Mouse (Mus musculus): ENCODE measurements around the gene Fgr.

Fgr gene

DNA sequence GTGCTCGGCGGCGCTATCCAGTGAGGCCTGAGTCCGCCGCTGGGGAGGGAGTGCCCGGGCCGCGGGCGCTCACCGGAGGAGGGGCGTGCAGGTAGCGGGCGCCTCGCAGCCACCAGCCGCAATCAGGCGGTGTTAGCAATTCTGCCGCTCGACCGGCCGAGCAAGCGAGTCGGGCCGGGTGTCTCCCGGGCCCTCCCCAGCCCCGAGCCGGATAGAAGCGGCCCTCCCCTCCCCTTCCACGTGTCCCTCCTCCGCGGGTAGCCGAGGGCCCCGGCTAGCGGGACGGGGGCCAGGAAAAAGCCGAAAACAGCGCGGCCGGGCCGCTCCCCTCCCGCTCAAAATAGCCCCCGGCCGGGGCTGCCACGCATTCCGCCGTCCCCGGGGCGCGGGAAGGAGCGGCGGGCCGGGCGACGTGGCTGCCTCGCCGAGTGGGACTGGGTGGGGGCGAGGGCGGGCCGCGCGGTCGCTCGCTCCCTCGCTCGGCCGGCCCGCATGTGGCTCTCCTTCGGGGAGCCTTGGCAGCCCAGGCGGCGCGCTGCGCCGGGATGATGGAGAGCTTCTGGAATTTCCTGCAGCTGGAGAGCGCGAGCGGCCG is 64.7 kb downstream of the Fgr start:
- no peak for DNase-seq (ENCODE audit: low spot score)

DNA sequence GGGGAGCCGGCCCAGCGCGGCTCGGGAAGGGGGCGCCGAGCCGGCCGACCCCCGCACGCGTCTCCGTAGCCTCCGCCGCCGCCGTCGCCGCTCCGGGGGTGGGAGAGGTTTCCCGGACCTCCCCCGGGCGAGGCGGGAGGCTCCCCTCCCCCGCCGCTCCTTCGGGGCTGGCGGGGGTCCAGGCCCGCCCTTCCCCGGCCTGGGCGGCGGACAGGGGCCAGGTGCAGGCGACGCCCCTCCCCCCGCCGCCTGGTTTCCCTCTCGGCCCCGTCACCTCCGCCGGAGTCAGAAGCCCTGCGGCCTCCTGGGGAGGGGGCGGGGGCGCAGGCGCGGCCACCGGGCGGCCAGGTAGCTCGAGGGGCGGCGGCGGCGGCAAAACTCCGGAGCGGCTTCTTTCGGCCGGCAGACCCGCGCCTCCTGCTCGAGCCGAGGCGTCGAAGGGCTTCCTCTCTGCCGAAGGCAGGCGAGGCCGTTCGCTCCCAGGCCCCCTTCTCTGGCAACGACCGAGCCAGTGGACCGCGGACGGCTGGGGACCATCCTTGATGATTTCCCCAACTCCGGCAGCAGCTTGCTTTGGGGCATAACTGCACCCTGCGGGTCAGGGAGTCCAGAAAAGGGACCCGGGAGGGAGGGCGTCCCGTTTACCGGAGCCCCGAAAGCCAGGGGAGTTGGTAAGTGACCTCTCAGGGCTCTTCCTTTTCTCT is 65.4 kb downstream of the Fgr start:
- no peak for DNase-seq (ENCODE audit: low spot score)

DNA sequence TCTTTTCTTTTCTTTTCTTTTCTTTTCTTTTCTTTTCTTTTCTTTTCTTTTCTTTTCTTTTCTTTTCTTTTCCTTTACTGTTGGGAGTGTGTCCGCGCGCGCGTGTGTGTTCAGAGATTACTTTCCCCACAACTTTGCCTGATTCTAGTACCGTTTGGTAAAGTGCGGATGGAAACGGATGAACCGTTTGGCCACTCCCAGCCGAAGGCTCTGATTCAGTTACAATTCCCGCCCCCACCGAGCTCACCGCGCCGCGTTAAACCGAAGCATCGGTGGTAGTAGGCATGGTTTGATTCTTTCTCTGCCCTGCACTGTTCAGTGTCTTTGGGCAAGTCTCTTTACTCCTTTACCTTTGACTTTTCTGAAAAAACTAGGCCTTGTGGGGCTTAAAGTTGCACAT is 65.9 kb downstream of the Fgr start:
- DNase-seq (ENCODE audit: low spot score): no peak

DNA sequence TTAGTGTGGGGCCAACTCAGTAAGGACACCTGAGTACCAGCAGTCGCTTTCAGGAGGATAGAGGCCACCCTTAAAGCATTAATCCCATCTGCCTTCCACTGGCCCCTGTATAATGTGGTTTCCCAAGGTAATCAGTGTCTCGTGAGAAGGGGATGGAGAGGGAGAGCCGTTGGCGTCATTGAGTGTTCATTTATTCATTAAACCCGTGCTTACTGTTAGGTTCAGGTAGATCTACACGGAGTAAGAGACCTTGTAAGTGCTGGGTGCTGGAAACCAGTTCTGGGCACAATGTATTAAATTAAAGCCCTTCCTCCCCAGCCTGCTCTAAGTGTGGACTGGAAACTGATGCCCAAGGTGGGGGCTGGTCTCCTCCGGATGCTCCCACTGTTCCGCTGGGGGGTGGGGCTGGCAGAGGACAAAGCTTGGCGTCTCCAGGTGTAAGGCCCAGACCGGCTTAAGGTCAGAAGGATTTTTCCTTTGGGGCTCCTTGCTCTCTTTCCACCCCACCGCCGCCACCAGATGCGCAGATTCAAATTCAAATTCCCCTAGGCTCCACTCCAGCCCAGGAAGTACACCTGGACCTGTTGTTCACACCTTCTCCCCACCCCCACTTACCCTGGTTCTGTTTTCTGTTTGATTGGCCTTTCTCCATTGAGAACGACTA is 66.5 kb downstream of the Fgr start:
- DNase-seq (ENCODE audit: low spot score): no peak

DNA sequence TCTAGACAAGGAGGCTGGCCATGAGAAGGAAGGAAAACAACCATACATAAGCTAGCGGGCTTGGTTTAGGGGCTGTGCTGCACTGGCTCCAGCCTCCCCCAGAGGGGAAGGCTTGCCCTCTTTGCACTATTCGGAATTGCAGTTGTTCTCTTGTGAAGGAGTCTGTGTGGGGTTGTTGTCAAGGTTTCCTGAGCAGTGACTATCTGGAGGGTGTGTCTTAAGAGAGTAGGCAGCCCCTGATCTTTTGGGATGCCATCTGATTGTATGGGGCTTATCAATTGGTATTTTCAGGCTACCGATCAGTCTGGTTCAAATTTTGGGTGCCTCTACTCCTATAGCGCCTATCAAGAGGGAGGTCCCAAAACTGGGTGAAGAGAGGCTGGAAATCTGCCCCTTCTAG is 68.3 kb downstream of the Fgr start:
- DNase-seq (ENCODE audit: low spot score): no peak

DNA sequence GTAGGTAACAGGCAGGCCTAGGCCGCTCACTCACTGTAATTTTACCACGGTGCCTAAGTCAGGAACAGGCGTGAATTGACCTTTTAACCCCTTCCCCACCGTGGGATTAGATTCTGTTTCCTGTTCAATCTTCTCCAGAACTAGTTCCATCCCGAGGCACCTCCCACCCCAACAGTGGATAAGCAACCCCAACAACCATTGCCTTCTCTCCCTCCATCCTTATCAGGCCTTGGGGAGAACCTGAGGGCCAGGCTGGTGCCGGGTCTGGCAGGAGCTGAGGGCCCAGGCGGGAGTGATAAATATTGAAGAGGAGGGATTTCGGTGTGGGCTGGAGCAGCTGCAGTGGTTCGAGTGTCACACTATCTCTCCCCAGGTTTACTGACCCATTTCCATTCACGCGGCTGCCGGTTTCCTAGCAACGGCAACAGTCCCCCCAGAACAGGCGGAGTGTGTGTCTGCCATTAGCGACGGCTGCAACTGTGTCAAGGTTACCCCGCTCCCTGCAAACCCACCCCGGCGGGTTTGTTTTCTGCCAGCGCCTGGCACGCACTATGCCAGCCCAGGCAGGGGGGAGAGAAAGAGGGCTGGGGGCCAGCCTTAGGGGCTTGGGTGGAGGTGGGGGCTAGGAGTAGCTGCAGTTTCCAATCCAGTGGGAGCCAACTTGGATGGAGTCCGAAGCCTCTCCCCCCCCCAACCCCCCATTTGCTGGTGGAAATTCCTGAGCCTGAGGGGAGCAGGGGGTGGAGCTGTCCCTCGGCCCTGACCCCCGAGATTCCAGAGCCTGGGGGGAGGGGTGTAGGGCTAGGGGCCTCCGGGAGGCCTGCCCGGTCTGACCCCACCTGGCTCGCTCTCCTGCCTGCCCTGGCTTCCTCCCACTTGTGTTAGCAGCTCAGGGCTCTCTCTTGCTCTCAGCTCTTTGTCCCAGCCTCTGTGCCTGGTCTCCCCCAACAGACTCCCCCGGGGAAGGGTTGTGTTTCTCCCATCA is 69.0 kb downstream of the Fgr start:
- DNase-seq (ENCODE audit: low spot score): no peak

DNA sequence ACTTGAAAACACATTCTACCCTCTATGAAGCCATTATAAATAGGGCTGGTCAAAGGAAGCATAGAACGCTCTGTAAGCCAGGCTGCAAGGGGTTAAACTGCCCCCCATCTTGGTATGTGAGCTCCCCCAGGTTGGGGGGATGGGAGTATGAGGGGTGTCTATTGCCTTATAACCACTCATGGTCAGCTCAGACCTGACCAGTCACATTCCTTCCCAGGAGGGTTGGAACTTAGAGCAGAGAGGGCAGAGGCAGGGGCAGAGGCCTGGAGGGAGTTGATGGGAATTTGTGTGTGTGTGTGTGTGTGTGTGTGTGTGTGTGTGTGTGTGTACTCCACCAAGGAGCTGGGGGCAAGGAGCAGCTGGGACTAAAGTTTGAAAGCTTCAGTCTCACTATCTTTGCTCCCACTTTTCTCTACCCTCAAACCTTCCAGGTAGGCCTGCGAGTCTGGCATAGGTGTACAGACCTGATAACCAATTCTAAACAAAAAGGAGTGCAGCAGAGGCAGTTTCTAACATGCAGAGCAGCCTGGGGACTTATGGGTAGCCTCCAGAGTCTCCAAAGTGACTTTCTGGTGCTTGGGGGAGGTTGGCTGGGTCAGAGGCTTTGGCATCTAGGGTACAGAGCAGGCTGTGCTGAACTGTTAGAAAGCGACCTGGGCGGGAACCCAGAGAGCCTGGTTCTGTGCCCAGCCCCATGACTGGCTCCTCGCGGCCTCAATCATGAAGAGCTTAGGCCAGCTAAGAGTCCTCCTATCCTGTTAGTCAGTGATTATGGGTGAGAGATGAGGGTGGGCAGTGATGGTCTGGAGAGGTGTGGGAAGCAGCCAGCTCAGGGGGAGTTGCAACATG is 70.1 kb downstream of the Fgr start:
- DNase-seq (ENCODE audit: low spot score): no peak

DNA sequence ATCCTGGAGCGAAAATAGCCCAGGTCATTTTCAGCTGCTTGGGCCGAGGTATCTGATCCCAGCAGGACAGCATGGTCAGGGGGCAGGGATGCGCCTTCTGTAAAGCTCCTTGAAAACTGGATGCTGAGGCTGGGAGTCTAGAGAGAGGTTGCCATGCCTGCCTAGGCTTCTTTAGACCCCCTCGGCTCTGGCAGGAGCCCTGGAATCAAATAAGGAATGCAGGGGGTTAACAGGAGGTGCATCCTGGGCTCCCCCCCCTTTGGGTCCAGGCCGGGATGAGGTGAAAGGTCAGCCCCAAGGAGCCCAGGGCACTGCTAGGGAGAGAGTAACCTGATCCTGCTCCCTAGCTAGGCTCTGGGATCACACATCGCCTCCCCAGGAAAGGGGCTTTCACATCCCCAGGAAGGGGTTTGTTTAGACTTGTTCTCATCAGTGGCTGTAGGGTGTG is 70.8 kb downstream of the Fgr start:
- DNase-seq (ENCODE audit: low spot score): no peak

DNA sequence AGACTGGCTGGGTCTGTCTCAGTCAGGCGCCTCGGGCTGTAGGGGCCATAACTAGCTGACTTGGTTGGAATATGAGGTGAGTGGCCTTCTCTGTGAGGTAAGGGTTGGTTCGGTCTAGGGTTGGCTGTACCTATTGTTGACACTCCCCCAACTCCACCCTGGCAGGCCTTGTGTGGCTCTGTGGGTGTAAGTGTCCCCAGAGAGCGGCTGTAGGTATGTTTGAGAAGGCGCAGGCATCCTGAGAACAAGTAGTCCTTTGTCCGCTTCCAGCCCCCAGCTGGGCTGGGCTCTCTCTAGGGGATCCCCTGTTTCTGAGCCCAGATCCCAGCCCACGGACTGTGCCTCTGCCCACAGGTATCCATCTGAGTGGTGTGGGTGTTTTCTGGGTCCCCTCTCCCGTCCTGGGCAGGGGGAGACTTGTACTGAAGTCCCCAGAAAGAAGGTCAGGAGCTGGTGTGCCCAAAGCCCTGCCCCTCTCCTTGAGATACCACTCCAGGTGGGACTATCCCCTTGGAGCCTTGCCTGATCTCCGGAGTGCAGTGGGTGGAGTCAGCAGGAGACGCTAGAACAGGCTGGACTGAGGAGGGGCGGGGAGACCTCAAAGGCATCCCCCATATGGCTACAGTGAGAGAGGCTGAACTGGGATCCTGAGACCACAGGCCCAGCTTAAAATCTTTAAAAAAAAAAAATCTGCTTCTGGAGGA is 72.0 kb downstream of the Fgr start:
- no peak for DNase-seq (ENCODE audit: low spot score)

DNA sequence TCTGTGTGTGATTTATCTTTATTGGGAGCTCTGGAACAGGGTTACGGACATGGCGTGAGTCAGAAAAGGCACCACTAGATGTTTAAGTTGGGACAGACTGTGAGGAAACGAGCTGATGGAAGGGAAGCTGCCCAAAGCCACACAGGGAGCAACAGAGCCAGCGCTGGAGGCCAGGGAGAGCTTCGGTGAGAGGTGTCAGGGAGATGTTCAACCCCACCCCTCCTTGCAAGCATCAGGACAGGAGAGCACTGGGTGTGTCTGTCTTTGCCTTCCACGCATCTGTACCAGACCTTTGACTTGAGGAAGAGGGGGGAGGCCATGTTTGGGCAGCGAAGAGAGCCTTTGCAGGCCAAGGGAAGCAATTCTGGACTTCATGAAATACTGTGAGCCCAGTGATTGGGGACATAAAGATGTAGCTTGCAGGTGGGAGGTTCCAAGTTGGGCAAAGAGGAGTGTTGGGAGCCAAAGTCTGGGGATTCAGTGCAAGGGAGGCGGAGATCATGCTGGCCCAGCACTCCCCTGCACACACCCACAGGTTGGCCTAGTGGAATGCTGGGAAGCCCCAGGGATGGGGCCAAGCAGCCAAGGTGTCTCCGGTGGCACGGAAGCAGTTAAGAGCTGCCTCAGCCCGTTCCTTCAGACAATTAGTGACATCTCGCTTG is 72.9 kb downstream of the Fgr start:
- no peak for DNase-seq (ENCODE audit: low spot score)

DNA sequence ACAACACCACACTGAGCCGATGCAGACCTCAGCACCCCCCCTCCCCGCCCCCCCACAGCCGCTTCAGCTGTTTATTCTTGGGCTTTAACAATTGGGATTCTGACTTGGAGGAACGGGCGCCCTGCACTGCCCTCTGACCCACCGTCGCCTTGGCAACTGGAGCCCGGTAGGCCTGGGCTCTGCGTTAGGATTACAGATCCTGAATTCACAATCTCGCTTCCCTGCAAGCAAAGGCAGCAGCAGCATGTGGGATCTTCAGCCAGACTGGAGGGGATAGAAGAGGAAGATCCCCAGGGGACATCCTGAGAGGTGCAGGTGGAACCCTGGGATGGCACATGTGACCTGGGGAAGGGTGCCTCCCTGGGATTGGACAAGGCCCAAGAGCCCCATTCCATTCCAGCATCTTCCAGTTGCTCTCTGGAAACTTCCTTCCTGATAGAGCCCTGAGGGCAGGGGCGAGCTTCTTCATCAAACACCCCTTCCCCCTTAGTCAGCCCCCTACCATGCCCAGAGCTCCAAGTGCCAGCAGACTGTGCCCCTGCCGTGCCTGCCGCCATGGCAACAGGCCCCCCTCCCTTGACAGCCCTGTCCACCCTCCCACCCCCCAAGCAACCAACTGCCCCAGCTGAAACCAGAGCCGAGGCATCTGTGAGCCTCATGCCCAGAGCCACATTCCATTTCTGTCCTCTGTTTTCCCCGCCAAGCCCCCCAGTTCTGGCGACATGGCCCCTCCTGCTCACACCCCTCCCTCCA is 73.6 kb downstream of the Fgr start:
- DNase-seq (ENCODE audit: low spot score): no peak

DNA sequence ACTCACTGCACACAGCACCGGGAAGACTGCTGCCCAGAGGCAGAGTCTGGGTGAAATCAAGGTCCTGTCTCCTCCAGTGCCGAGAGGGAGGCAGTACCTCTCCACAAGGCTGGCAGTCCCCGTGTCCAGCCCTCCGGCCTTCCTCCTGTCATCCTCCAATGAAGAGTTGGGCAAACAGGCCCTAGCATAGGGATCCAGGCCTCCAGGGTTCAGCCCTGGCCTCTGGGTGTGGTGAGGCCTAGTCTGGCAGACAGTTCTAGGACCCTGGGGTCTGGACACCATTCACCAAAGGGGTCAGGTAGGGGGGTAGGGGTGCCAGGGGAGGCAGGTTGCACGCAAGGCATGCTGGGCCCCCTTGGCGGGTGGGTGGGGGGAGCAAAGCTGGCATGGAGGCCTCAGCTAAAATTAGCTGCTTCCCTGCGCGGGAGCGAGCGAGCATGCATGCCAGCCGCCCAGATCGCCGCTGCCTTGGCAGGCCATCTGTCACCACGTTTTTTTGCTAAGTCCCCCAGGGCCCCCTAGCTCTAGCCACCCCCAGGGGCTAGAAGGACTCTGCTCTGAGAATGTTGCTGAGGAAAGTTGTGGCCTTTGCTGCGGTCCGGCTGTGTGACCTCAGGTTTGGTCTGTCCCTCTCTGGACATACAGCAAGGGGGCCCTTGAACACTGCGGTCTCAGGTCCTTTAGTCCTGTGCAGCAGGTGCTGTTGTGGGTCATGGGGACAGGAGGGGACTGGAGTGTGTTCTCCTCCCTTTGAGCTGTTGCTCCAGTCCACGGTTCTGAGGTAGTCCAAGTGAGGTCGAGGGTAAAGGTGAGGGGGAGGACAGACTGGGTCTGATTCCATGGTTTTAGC is 75.4 kb downstream of the Fgr start:
- DNase-seq (ENCODE audit: low spot score): no peak

DNA sequence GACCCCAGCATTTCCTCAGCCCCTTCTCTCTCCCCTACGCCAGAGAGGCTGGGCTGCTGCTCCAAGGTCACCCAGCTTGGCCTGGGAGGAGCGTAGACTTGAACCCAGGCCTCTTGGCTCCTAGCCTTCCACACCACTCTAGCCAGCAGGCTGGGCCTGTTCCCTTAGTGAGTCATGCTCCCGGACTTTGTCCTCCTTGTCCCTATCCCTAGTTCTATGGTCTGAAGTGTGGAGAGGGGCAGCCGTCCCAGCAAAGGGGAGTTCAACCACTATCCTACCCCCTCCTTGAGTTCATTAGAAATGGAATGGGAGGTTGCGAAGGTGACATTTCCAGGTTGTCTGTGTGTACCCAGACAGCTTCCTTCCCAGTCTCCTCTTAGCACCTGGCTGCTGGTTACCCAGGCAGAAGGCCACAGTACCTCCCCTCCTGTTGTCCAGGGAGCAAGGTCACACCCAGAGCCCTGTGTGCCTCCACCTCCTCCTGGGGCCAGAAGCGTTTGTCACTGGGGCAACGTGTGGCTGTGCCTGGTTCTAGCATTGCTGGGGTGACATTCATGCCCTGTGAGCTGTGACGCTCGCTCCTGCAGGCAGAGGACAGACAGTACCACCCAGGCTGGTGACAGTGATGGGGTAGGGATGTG is 76.4 kb downstream of the Fgr start:
- DNase-seq (ENCODE audit: low spot score): no peak

DNA sequence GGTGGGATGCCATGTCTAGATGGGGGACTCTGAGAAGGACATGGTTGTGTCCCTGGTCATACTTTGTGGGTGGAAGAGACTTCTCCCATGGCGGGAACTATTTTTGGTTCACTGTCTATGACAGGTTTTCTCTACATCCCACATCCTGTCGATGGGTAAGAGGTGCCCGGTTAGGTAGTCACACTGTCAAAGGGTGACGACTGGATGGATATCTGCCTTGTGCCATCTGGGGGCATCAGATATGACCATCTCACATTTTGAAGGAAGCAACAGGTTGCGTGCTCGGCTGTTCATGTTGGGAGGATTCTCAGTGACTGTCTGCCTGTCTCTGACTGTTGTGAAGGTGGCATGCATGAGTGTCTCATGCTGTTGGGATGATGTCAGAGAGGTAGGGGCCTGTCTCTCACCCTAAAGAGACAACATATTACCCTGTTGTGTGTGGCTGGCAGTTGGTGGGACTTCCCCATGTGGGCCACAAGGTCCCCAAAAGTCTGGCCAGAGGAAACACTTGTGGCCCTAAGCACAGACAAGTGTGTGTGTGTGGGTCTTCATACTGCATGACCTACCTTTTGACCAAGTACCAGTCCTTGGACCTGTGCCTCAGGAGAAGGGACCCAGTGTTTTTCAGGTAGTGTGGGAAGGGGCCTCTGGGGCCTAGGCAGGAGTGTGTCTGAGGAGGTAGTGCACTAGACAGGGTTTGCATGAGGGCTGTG is 77.1 kb downstream of the Fgr start:
- no peak for DNase-seq (ENCODE audit: low spot score)

DNA sequence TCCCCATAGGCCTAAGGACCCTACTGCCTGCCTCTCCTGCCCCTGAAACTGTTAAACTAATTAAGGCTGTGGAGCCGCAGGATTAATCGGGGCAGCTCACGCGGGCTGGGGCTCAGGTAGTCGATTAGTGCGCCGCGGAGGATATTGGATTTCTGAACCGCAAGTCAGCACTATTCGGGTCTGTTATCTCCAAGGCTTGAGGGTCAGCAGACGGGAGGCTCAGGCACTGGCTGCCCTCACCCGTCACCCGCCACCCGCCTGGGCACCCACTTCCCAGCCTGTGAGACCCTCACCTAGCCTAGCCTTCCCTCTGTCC is 77.6 kb downstream of the Fgr start:
- no peak for DNase-seq (ENCODE audit: low spot score)
